Mouse (Mus musculus) C2C12 (cell line): ENCODE results near the gene Susd6. TPM values are rescaled to one million over a fixed set of nuclear protein-coding genes. Genes with fewer than 3 reads are reported as not detected.
A peak's percentile ranks its signal among the peaks of the same experiment; 100 is the strongest.

Source experiments
- H3K27me3 ChIP-seq: one replicate; pipeline ENCODE4 v1.6.1; 2011; ENCODE audit not compliant: control insufficient read depth, insufficient read depth, insufficient read length
- H3K36me3 ChIP-seq: one replicate; pipeline ENCODE4 v1.6.1; 2011; ENCODE audit not compliant: control insufficient read depth, insufficient read depth
- H3K4me3 ChIP-seq: one replicate; pipeline ENCODE4 v1.5.1; 2011; ENCODE audit warnings: mild to moderate bottlenecking, control low read depth; ENCODE audit not compliant: poor library complexity, insufficient read depth, severe bottlenecking
- H3K79me2 ChIP-seq: one replicate; pipeline ENCODE4 v1.6.1; 2011; ENCODE audit not compliant: control insufficient read depth, insufficient read depth
- H3K79me3 ChIP-seq: one replicate; pipeline ENCODE4 v1.6.1; 2011; ENCODE audit warnings: low read depth, control low read depth
- H3ac ChIP-seq: one replicate; pipeline ENCODE3; 2011; ENCODE audit warnings: low read depth; ENCODE audit not compliant: control insufficient read depth, insufficient read length
- CEBPB ChIP-seq: IDR thresholded peaks from one replicate; pipeline ENCODE4 v1.6.1; 2011; ENCODE audit warnings: low read depth, mild to moderate bottlenecking, control low read depth, moderate library complexity
- CTCF ChIP-seq: IDR thresholded peaks from one replicate; pipeline ENCODE4 v1.5.1; 2011; ENCODE audit not compliant: control insufficient read depth, insufficient read depth, insufficient read length
- FOSL1 ChIP-seq: IDR thresholded peaks from one replicate; pipeline ENCODE4 v1.8.0; 2011; ENCODE audit warnings: mild to moderate bottlenecking, low read length; ENCODE audit not compliant: poor library complexity, insufficient read depth, severe bottlenecking
- MAX ChIP-seq: IDR thresholded peaks from one replicate; pipeline ENCODE4 v1.6.1; 2011; ENCODE audit warnings: mild to moderate bottlenecking, control low read depth
- MYOD1 ChIP-seq: IDR thresholded peaks from one replicate; pipeline ENCODE4 v1.6.1; 2011; ENCODE audit warnings: low read depth; ENCODE audit not compliant: control insufficient read depth, insufficient read length
- MYOG ChIP-seq: IDR thresholded peaks from one replicate; pipeline ENCODE4 v1.6.1; 2011; ENCODE audit not compliant: control insufficient read depth, insufficient read length; ENCODE audit errors: extremely low read depth
- USF1 ChIP-seq: IDR thresholded peaks from one replicate; pipeline ENCODE4 v1.6.1; 2011; ENCODE audit warnings: low read depth, mild to moderate bottlenecking, control low read depth, moderate library complexity
- polyA plus RNA-seq: library from polyadenylated mRNA; unstranded; fragments of >200 nt; fragmentation: generic; extraction: Trizol; gene quantifications from one replicate; pipeline ENCODE4 v1.2.1, GENCODE M21; 2012; ENCODE audit warnings: missing spikeins

Gene Susd6
- polyA plus RNA-seq, 1 experiment, result 20.9 TPM

DNA sequence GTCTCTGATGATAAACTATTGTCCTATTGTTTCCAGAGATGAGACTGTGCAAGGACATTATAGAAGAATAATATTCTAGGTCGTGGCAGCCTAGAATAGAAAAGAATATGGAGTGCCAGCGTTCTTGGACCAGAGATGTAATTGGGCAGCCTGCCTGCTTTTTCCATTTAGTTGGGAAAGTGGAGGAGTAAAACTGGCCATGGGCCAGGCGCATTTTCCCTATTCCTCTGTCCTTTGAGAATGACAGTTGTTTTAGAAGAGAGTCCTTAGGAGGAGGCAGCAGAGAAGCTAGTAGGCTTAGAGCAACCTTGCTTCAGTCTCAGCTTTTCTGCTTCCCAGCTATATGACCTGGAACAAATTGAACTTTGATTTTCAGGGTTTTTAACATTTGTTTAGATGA, 13.6 kb downstream of the Susd6 start:
- Histone ChIP-seq H3K36me3 (no peaks in the 10 kb centered on the region), H3K79me2 (peaks cover 100% of the 10 kb centered on the region), H3K79me3 (peaks cover 67% of the 10 kb centered on the region), H3ac (no peak overlapping the region), H3K27me3 (no peaks in the 10 kb centered on the region), H3K4me3 (no peak overlapping the region)
- TF ChIP-seq MYOD1 (no peak), FOSL1 (no peak), CEBPB (no peak), CTCF (no peak), USF1 (no peak), MYOG (no peak), MAX (no peak)

GRCm38 (mm10) chr12:80804861-80805428, 14.6 kb downstream of the Susd6 start:
- H3K4me3 ChIP-seq, result no peak overlapping the region
- H3K79me3 ChIP-seq, result peaks cover 64% of the 10 kb centered on the region
- H3K36me3 ChIP-seq, result no peaks in the 10 kb centered on the region
- TF ChIP-seq CEBPB (no peak), MYOD1 (no peak), MAX (no peak), USF1 (no peak), MYOG (no peak), FOSL1 (no peak), CTCF (no peak)
- H3ac ChIP-seq, result no peak overlapping the region
- peaks cover 100% of the 10 kb centered on the region for H3K79me2 ChIP-seq
- no peaks in the 10 kb centered on the region for H3K27me3 ChIP-seq

- no peak for TF ChIP-seq MAX
- TF ChIP-seq CEBPB, result no peak
- TF ChIP-seq MYOG, result no peak
- no peak for TF ChIP-seq USF1
- TF ChIP-seq FOSL1, result no peak
- no peak for TF ChIP-seq CTCF
- no peak for TF ChIP-seq MYOD1
- Histone ChIP-seq H3K27me3 (no peaks in the 10 kb centered on the region), H3K36me3 (no peaks in the 10 kb centered on the region), H3K79me3 (peaks cover 63% of the 10 kb centered on the region), H3K4me3 (no peak overlapping the region), H3ac (no peak overlapping the region), H3K79me2 (peaks cover 100% of the 10 kb centered on the region)
Measured at GRCm38 (mm10) chr12:80807451-80808085, 17.3 kb downstream of the Susd6 start.

DNA sequence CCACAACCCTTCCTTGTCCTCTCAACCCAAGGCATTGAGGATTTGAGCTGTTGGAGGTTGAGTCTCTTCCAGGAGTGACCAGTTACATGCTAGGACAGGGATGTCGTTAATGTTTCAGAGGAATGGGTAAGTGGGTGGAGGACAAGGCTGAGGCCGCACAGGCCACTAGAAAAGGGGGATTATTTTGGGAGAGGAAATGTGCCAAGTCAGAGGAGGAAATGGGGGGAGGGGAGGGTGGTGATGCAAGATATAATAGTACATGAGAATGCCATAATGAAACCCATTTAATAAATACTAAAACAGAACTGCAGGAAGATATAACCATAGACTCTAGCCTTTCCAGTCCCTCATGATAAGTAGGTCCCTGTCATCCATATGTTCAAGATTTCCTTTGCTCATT, 19.7 kb downstream of the Susd6 start:
- H3K4me3 ChIP-seq, result no peak overlapping the region

GRCm38 (mm10) chr12:80811646-80812509, 21.6 kb downstream of the Susd6 start:
- Histone ChIP-seq H3K79me3 (peaks cover 67% of the 10 kb centered on the region), H3K79me2 (peaks cover 100% of the 10 kb centered on the region), H3ac (no peak overlapping the region), H3K4me3 (no peak overlapping the region), H3K36me3 (no peaks in the 10 kb centered on the region), H3K27me3 (no peaks in the 10 kb centered on the region)
- TF ChIP-seq MYOD1 (peak; percentile 77), CTCF (no peak), MAX (peak; percentile 31), FOSL1 (no peak), MYOG (no peak), CEBPB (peak; percentile 57), USF1 (no peak)

More for the DNA sequence above, 19.7 kb downstream of the Susd6 start:
- H3K36me3 ChIP-seq, result no peaks in the 10 kb centered on the region
- no peaks in the 10 kb centered on the region for H3K27me3 ChIP-seq
- H3K79me2 ChIP-seq, result peaks cover 100% of the 10 kb centered on the region
- H3ac ChIP-seq, result no peak overlapping the region
- no peak for TF ChIP-seq FOSL1
- peaks cover 66% of the 10 kb centered on the region for H3K79me3 ChIP-seq
